ENCODE assay signal across 13 mouse cellular contexts in the genomic region with DNA sequence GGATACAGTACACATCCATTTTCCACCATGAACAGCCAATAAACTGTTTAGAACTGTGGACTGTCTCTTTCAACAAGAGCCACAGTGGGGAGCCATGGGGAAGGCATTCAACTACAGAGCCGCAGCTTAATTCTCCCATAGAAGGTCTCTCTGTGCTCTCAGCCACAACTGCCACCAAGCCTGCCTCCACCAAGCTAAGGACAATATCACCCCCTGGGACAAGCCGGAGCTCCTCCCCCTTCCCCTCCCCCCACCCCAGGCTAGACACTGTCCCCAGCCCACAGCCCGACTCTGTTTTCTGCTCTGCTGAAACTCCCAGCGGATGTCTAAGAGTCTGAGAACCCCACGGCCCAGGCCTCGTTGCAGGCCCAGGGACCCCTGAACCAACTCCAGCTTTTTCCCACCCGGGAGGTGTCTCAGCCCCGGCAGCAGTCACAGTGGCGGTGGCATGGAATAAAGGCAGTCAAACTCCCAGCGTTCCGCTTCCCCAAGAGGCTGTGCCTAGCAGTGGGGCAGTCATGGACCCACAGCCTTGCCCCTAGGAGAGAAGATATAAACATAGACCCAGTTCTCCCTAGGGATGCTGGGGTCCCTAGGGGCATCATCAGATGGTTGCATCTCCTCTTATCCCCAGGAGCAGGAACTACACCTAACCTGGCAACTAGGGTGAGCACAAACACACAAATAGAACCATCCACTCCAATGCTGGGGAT. TPM values are rescaled to one million over a fixed set of nuclear protein-coding genes. Genes with fewer than 3 reads are reported as not detected.
DNase-seq lines count a peak whose midpoint lies in the region; ATAC-seq and TF ChIP-seq lines count a peak whose summit lies in the region.
"Had no signal": no experiment of that assay in that cellular context is flagged by ENCODE, and none has a peak within 500 bp of the region (broad histone marks: within the 10 kb centered on the region; RNA-seq: fewer than 3 reads in every experiment).

No protein-coding gene starts in this region.

- H3K4me1 ChIP-seq in heart, postnatal 0 days (ENCODE audit: control insufficient read depth, insufficient read depth): peaks cover 7% of the 10 kb centered on the region; the same call in 1 of the 2 replicates
- H3K4me1 ChIP-seq in forebrain, embryonic 12.5 days: peaks cover 34% of the 10 kb centered on the region
- H3K4me1 ChIP-seq in midbrain, embryonic 10.5 days: peaks cover 36% of the 10 kb centered on the region

- peak; percentile 27; the same call in 1 of the 2 replicates for ATAC-seq in heart, postnatal 0 days (ENCODE audit: insufficient read depth, low read depth)
- peak; percentile 72 for ATAC-seq in forebrain, embryonic 12.5 days (ENCODE audit: low FRiP score)
- ATAC-seq in megakaryocyte progenitor cell, adult 5-6 weeks (replicated peaks; ENCODE audit: poor library complexity): no peak

- H3K9ac ChIP-seq in heart, postnatal 0 days (replicated peaks; ENCODE audit: low read depth, low read length): no peak overlapping the region
- H3K9ac ChIP-seq in forebrain, embryonic 12.5 days: peak overlapping the region; percentile 45; the same call in 1 of the 2 replicates
- H3K9ac ChIP-seq: liver, embryonic 14.5 days had no signal

- H3K9me3 ChIP-seq in heart, postnatal 0 days (replicated peaks; ENCODE audit: control insufficient read depth, low read length): no peaks in the 10 kb centered on the region
- H3K9me3 ChIP-seq in forebrain, embryonic 12.5 days: no peaks in the 10 kb centered on the region
- no peaks in the 10 kb centered on the region for H3K9me3 ChIP-seq in midbrain, embryonic 10.5 days (replicated peaks)

- no peaks in the 10 kb centered on the region for H3K27me3 ChIP-seq in heart, postnatal 0 days (ENCODE audit: control insufficient read depth, insufficient read depth, low read length)
- no peaks in the 10 kb centered on the region for H3K27me3 ChIP-seq in forebrain, embryonic 12.5 days
- no peaks in the 10 kb centered on the region for H3K27me3 ChIP-seq in midbrain, embryonic 10.5 days (ENCODE audit: low read depth, poor library complexity, severe bottlenecking)

- peak overlapping the region; percentile 15; the same call in 1 of the 2 replicates for H3K27ac ChIP-seq in heart, postnatal 0 days (ENCODE audit: low read depth)
- peak overlapping the region; percentile 85 for H3K27ac ChIP-seq in forebrain, embryonic 12.5 days
- peak overlapping the region; percentile 89 for H3K27ac ChIP-seq in midbrain, embryonic 10.5 days (replicated peaks)
- H3K27ac ChIP-seq: liver, embryonic 14.5 days had no signal

- H3K4me2 ChIP-seq in heart, postnatal 0 days (ENCODE audit: low read depth, low read length): no peak overlapping the region
- H3K4me2 ChIP-seq in forebrain, embryonic 12.5 days: peak overlapping the region; percentile 32

- no peak for TF ChIP-seq EP300 in heart, postnatal 0 days (IDR thresholded peaks at IDR 0.05; ENCODE audit: low read depth)

- H3K36me3 ChIP-seq in heart, postnatal 0 days (replicated peaks; ENCODE audit: control insufficient read depth, insufficient read depth, low read length): no peaks in the 10 kb centered on the region
- no peaks in the 10 kb centered on the region for H3K36me3 ChIP-seq in forebrain, embryonic 12.5 days (replicated peaks)
- no peaks in the 10 kb centered on the region for H3K36me3 ChIP-seq in midbrain, embryonic 10.5 days

- no peak overlapping the region for H3K4me3 ChIP-seq in heart, postnatal 0 days (ENCODE audit: low read depth, low read length)
- H3K4me3 ChIP-seq in forebrain, embryonic 12.5 days (replicated peaks): 0 out of 2 replicates have a peak overlapping the region, but pooled peaks have one; percentile 1
- H3K4me3 ChIP-seq in midbrain, embryonic 10.5 days: peak overlapping the region; percentile 37

- WGBS in heart, postnatal 0 days: 37% methylated on average over 11 of the region's 11 CpGs
- 8% methylated on average over 11 of the region's 11 CpGs for WGBS in forebrain, embryonic 12.5 days
- 15% methylated on average over 11 of the region's 11 CpGs for WGBS in midbrain, embryonic 10.5 days

- DNase-seq in heart, postnatal 0 days (ENCODE audit: low spot score): no peak
- no peak for DNase-seq in heart, adult 18-20 months
- DNase-seq in R1 (ENCODE audit: low read depth, low spot score): peak; percentile 26
- DNase-seq in midbrain, embryonic 10.5 days (ENCODE audit: low spot score): peak; percentile 60
- DNase-seq in frontal cortex, postnatal 25 days (ENCODE audit: low spot score in 2 of 2): no peak
- no peak for DNase-seq in layer of hippocampus, postnatal 14 days (ENCODE audit: low spot score in 2 of 2)
- DNase-seq: cerebellum, adult 11 months; gastrocnemius, postnatal 14 days; kidney, adult 8-10 months had no signal

- TF ChIP-seq CTCF in heart, postnatal 0 days (IDR thresholded peaks at IDR 0.05; ENCODE audit: low read depth): no peak

RNA-seq across cellular contexts. Expression of a gene that starts 1.0 kb away (rescaled TPM):
- 0.31 TPM in 1 of 2 replicates, not detected in the other for total RNA-seq in heart, postnatal 0 days (2014; rRNA removed; ENCODE audit: low replicate concordance)
- polyA plus RNA-seq in heart, postnatal 0 days (2015; fragmentation: Nextera tagmentation; extraction: Ambion mirVana): not detected in 2 replicates
- total RNA-seq in heart, adult 18-20 months (2021): not detected
- not detected in 2 replicates for polyA plus RNA-seq in forebrain, embryonic 12.5 days (2016; fragmentation: Nextera tagmentation; extraction: Ambion mirVana)
- polyA plus RNA-seq in midbrain, embryonic 10.5 days (2016; fragmentation: Nextera tagmentation; extraction: Ambion mirVana): not detected in 2 replicates
- 1.0 TPM in 1 of 2 replicates, not detected in the other for total RNA-seq in megakaryocyte progenitor cell, adult 5-6 weeks (2015)
- total RNA-seq in megakaryocyte progenitor cell, adult 5-6 weeks (2017): not detected in 2 replicates
- total RNA-seq in layer of hippocampus, postnatal 14 days (2021): not detected
- total RNA-seq: gastrocnemius, postnatal 14 days had no signal
- polyA plus RNA-seq: liver, embryonic 14.5 days had no signal

RNA-seq across cellular contexts. Expression of a gene that starts 1.1 kb away (rescaled TPM):
- total RNA-seq in heart, postnatal 0 days (2014; rRNA removed; ENCODE audit: low replicate concordance): not detected in 2 replicates
- not detected in 2 replicates for polyA plus RNA-seq in heart, postnatal 0 days (2015; fragmentation: Nextera tagmentation; extraction: Ambion mirVana)
- total RNA-seq in heart, adult 18-20 months (2021): not detected
- polyA plus RNA-seq in forebrain, embryonic 12.5 days (2016; fragmentation: Nextera tagmentation; extraction: Ambion mirVana): not detected in 2 replicates
- polyA plus RNA-seq in midbrain, embryonic 10.5 days (2016; fragmentation: Nextera tagmentation; extraction: Ambion mirVana): 0.07 and 0.11 TPM in 2 replicates
- not detected in 2 replicates for total RNA-seq in megakaryocyte progenitor cell, adult 5-6 weeks (2015)
- total RNA-seq in megakaryocyte progenitor cell, adult 5-6 weeks (2017): not detected in 2 replicates
- total RNA-seq in layer of hippocampus, postnatal 14 days (2021): not detected
- total RNA-seq: gastrocnemius, postnatal 14 days had no signal
- polyA plus RNA-seq: C2C12; liver, embryonic 14.5 days had no signal

Comparison
In these comparisons a context has a peak if more than half of its experiments do, and no peak if none do; other contexts are left out.
1. DNase-seq: peak in R1 (single experiment) and midbrain, embryonic 10.5 days (single experiment); none in heart, postnatal 0 days (single experiment), heart, adult 18-20 months (0 of 2), frontal cortex, postnatal 25 days (0 of 2) and layer of hippocampus, postnatal 14 days (0 of 2).
2. H3K27ac ChIP-seq: peak in every context shown above with its lines; median percentile 89 in midbrain, embryonic 10.5 days; 85 in forebrain, embryonic 12.5 days; 15 in heart, postnatal 0 days.